Mouse (Mus musculus) heart, postnatal 0 days (tissue): ENCODE measurements around the gene Rhbg.

ENCODE experiments used
- CTCF ChIP-seq: IDR thresholded peaks from 2 replicates; pipeline ENCODE4 v1.5.1; 2016; ENCODE audit warnings: antibody characterized with exemption, control low read depth, low read depth
- EP300 ChIP-seq: IDR thresholded peaks from 2 replicates; pipeline ENCODE4 v1.6.1; 2016; ENCODE audit warnings: antibody characterized with exemption, low read depth

DNA sequence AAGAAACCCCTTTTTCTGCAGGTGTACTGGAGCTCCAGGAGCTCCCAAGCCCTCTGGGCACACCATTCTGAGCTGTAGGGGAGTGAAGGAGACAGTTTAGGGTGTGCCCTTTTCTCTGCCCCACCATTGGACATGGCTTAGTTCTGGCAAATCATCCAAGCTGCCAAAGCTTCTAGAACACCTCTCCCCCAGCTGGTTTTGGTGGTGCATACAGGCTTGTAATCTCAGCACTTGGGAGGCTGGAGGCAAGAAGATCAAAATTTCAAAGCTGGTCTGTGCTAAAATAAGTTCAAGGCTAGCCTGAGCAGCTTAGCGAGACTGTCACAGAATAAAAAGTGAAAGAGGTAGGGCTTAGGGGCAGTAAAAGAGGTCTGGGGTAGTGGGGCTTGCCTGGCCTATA is 42.2 kb downstream of the Rhbg start:
- TF ChIP-seq CTCF (no peak), EP300 (no peak)
